Mouse (Mus musculus) thymus, adult 2 months (tissue): Measurements from ENCODE around the gene Slc4a4. TPM values are rescaled to one million over a fixed set of nuclear protein-coding genes. Genes with fewer than 3 reads are reported as not detected.

Experiments used
- DNase-seq: peaks from one replicate; pipeline ENCODE4 v3.0.0; 2021
- H3K27ac ChIP-seq: fragments of 200-500 bp; 2 replicates; pipeline ENCODE4 v1.5.1; 2012; ENCODE audit warnings: low read length, control low read depth; ENCODE audit not compliant: control insufficient read depth, insufficient read depth
- H3K27me3 ChIP-seq: fragments of 200-500 bp; 2 replicates; pipeline ENCODE4 v1.6.1; 2012; ENCODE audit warnings: mild to moderate bottlenecking, low read length, moderate library complexity, mixed read lengths; ENCODE audit not compliant: control insufficient read depth, insufficient read depth
- H3K36me3 ChIP-seq: fragments of 200-500 bp; 2 replicates; pipeline ENCODE4 v1.6.1; 2012; ENCODE audit warnings: mild to moderate bottlenecking, low read length, moderate library complexity; ENCODE audit not compliant: control insufficient read depth, insufficient read depth
- H3K4me1 ChIP-seq: fragments of 200-500 bp; replicated peaks from 2 replicates; pipeline ENCODE4 v1.6.1; 2012; ENCODE audit warnings: low read length; ENCODE audit not compliant: control insufficient read depth, insufficient read depth
- H3K4me3 ChIP-seq: fragments of 200-500 bp; 2 replicates; pipeline ENCODE4 v1.5.1; 2012; ENCODE audit warnings: mild to moderate bottlenecking, low read length, control low read depth, moderate library complexity; ENCODE audit not compliant: control insufficient read depth, insufficient read depth
- CTCF ChIP-seq: fragments of 200-500 bp; IDR thresholded peaks from 2 replicates; pipeline ENCODE4 v1.5.1; 2012; ENCODE audit warnings: mild to moderate bottlenecking, control low read depth, low read length, moderate library complexity, borderline replicate concordance; ENCODE audit not compliant: control insufficient read depth, poor library complexity, insufficient read depth; ENCODE audit errors: extremely low read depth
- POLR2A ChIP-seq: fragments of 200-500 bp; IDR thresholded peaks from 2 replicates; pipeline ENCODE4 v1.6.1; 2012; ENCODE audit warnings: mild to moderate bottlenecking, low read length, control low read depth, moderate library complexity; ENCODE audit not compliant: control insufficient read depth, poor library complexity, insufficient read depth; ENCODE audit errors: extremely low read depth
- WGBS: fragments of 180-500 bp; shearing (Covaris S2); methylation state at CpG from one replicate; pipeline ENCODE4 v1.1.7; 2018; 5-methylcytosine and 5-hydroxymethylcytosine counted together
- polyA plus RNA-seq: library from polyadenylated mRNA; depleted of rRNA; stranded (reverse); fragments of >200 nt; gene quantifications from 2 replicates; pipeline ENCODE4 v1.2.3, GENCODE M21; 2012

The Slc4a4 gene
- polyA plus RNA-seq, 1 experiment, result 2.0 TPM

- no peak for DNase-seq
- Histone ChIP-seq H3K36me3 (no peaks in the 10 kb centered on the region), H3K4me1 (peaks cover 8% of the 10 kb centered on the region; the same call in 1 of the 2 replicates), H3K4me3 (no peak overlapping the region), H3K27ac (no peak overlapping the region), H3K27me3 (peaks cover 4% of the 10 kb centered on the region; the same call in 1 of the 2 replicates)
- no peak for TF ChIP-seq POLR2A
- WGBS, result 8% methylated on average over 8 of the region's 8 CpGs
These were observed 1.7 kb downstream of the Slc4a4 start for GRCm38 (mm10) chr5:88888413-88888700.

- TF ChIP-seq CTCF (no peak), POLR2A (no peak)
These were observed 2.7 kb downstream of the Slc4a4 start for GRCm38 (mm10) chr5:88889326-88889725.

GRCm38 (mm10) chr5:88890146-88890545 lies 3.5 kb downstream of the Slc4a4 start:
- Histone ChIP-seq H3K4me3 (no peak overlapping the region), H3K27me3 (peaks cover 4% of the 10 kb centered on the region; the same call in 1 of the 2 replicates), H3K4me1 (peaks cover 8% of the 10 kb centered on the region; the same call in 1 of the 2 replicates), H3K36me3 (no peaks in the 10 kb centered on the region), H3K27ac (no peak overlapping the region)
- 91% methylated on average over 4 of the region's 4 CpGs for WGBS
- TF ChIP-seq POLR2A, result no peak
- no peak for TF ChIP-seq CTCF
- no peak for DNase-seq

More at GRCm38 (mm10) chr5:88889326-88889725, 2.7 kb downstream of the Slc4a4 start:
- no peak for DNase-seq
- 46% methylated on average over 4 of the region's 4 CpGs for WGBS
- no peaks in the 10 kb centered on the region for H3K36me3 ChIP-seq
- no peak overlapping the region for H3K4me3 ChIP-seq
- H3K27ac ChIP-seq, result no peak overlapping the region
- H3K27me3 ChIP-seq, result peaks cover 4% of the 10 kb centered on the region; the same call in 1 of the 2 replicates
- peaks cover 8% of the 10 kb centered on the region; the same call in 1 of the 2 replicates for H3K4me1 ChIP-seq

- H3K36me3 ChIP-seq, result no peaks in the 10 kb centered on the region
- H3K4me1 ChIP-seq, result no peaks in the 10 kb centered on the region
- H3K27ac ChIP-seq, result no peak overlapping the region
- H3K4me3 ChIP-seq, result no peak overlapping the region
- no peaks in the 10 kb centered on the region for H3K27me3 ChIP-seq
- no peak for TF ChIP-seq POLR2A
- TF ChIP-seq CTCF, result no peak
- no peak for DNase-seq
- 91% methylated on average over 6 of the region's 6 CpGs for WGBS
These were observed 10.0 kb downstream of the Slc4a4 start for GRCm38 (mm10) chr5:88896574-88896973.

GRCm38 (mm10) chr5:88903111-88903510 lies 16.5 kb downstream of the Slc4a4 start:
- WGBS, result 91% methylated on average over 4 of the region's 4 CpGs
- H3K27ac ChIP-seq, result no peak overlapping the region
- no peaks in the 10 kb centered on the region for H3K27me3 ChIP-seq
- no peaks in the 10 kb centered on the region for H3K4me1 ChIP-seq
- no peak for TF ChIP-seq POLR2A
- no peak for TF ChIP-seq CTCF
- DNase-seq, result no peak
- H3K4me3 ChIP-seq, result no peak overlapping the region
- no peaks in the 10 kb centered on the region for H3K36me3 ChIP-seq

GRCm38 (mm10) chr5:88903526-88903925 lies 16.9 kb downstream of the Slc4a4 start:
- no peak overlapping the region for H3K27ac ChIP-seq
- H3K4me1 ChIP-seq, result no peaks in the 10 kb centered on the region
- no peak overlapping the region for H3K4me3 ChIP-seq
- no peaks in the 10 kb centered on the region for H3K27me3 ChIP-seq
- H3K36me3 ChIP-seq, result no peaks in the 10 kb centered on the region
- WGBS, result 77% methylated on average over 1 of the region's 1 CpGs
- DNase-seq, result no peak
- TF ChIP-seq CTCF, result no peak
- TF ChIP-seq POLR2A, result no peak

- WGBS, result 90% methylated on average over 7 of the region's 7 CpGs
- Histone ChIP-seq H3K4me1 (no peaks in the 10 kb centered on the region), H3K36me3 (no peaks in the 10 kb centered on the region), H3K4me3 (no peak overlapping the region), H3K27me3 (no peaks in the 10 kb centered on the region), H3K27ac (no peak overlapping the region)
- DNase-seq, result no peak
- TF ChIP-seq POLR2A, result no peak
- TF ChIP-seq CTCF, result no peak
These were observed 18.2 kb downstream of the Slc4a4 start for GRCm38 (mm10) chr5:88904841-88905240.
